Mouse (Mus musculus): Measurements from ENCODE around the gene Sidt2. TPM values are rescaled to one million over a fixed set of nuclear protein-coding genes. Genes with fewer than 3 reads are reported as not detected.

The Sidt2 gene
- total and polyA plus RNA-seq, 2 experiments from 2014 or later: 51.6 to 126 TPM

GRCm38 (mm10) chr9:45959661-45960060 lies 4.6 kb upstream of the Sidt2 start:
- Histone ChIP-seq H3K9ac (replicated peaks; ENCODE audit: low read length) (no peak overlapping the region), H3K9me3 (ENCODE audit: low read length) (no peaks in the 10 kb centered on the region), H3K36me3 (ENCODE audit: insufficient read depth, low read length) (peaks cover 20% of the 10 kb centered on the region; the same call in 1 of the 2 replicates), H3K27me3 (ENCODE audit: insufficient read depth, low read length) (no peaks in the 10 kb centered on the region), H3K27ac (no peak overlapping the region), H3K4me3 (ENCODE audit: low read length) (no peak overlapping the region), H3K4me2 (ENCODE audit: low read depth, low read length) (no peak overlapping the region), H3K4me1 (ENCODE audit: insufficient read depth, low read length) (no peaks in the 10 kb centered on the region)
- ATAC-seq (no peak), DNase-seq (ENCODE audit: low spot score) (no peak)
- 87% methylated on average over 7 of the region's 7 CpGs for WGBS
- TF ChIP-seq CTCF (IDR thresholded peaks at IDR 0.05; ENCODE audit: low read depth): no peak

GRCm38 (mm10) chr9:45958851-45959250 lies 3.8 kb upstream of the Sidt2 start:
- Histone ChIP-seq H3K4me3 (ENCODE audit: low read length) (no peak overlapping the region), H3K4me1 (ENCODE audit: insufficient read depth, low read length) (no peaks in the 10 kb centered on the region), H3K27ac (peak overlapping the region; percentile 45; the same call in 1 of the 2 replicates), H3K9ac (replicated peaks; ENCODE audit: low read length) (no peak overlapping the region), H3K9me3 (ENCODE audit: low read length) (no peaks in the 10 kb centered on the region), H3K27me3 (ENCODE audit: insufficient read depth, low read length) (no peaks in the 10 kb centered on the region), H3K36me3 (ENCODE audit: insufficient read depth, low read length) (peaks cover 14% of the 10 kb centered on the region; the same call in 1 of the 2 replicates), H3K4me2 (ENCODE audit: low read depth, low read length) (no peak overlapping the region)
- ATAC-seq (no peak), DNase-seq (ENCODE audit: low spot score) (peak; percentile 33)
- WGBS: 25% methylated on average over 4 of the region's 4 CpGs
- no peak for TF ChIP-seq CTCF (IDR thresholded peaks at IDR 0.05; ENCODE audit: low read depth)

DNA sequence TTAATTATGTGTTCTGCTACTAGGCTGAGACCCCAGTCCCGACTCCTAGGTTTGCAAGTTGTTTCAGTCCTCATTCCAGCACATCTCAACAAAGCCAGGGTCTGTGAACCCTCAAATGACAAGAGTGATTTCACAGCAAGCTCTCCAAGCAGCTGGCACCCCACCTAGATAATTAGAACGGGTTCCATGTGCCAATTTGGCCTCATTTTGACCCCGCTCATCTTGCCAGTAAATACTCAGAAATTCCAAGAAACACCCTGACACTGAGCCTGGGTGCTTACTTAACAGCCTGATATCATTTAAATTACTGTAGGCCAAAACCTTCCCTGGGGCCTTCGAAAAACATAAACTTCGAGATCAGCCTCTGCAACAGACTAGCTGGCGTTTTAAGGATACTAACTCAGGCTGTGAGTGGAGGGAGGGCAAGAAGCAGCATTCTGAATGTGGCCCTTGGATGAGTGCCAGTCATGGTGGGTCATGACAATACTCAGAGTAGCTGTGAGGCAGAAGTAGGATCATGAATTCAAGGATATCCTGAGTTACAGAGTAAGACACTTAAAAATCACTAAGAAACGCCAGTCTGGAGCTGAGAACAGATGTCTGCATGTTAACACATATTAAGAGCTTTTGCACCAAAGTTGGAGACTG lies 3.1 kb upstream of the Sidt2 start:
- DNase-seq (ENCODE audit: low spot score) (no peak), ATAC-seq (no peak)
- 53% methylated on average over 7 of the region's 7 CpGs for WGBS
- peaks cover 7% of the 10 kb centered on the region; the same call in 1 of the 2 replicates for H3K36me3 ChIP-seq (ENCODE audit: insufficient read depth, low read length)
- H3K4me2 ChIP-seq (ENCODE audit: low read depth, low read length): no peak overlapping the region
- no peaks in the 10 kb centered on the region for H3K27me3 ChIP-seq (ENCODE audit: insufficient read depth, low read length)
- no peaks in the 10 kb centered on the region for H3K9me3 ChIP-seq (ENCODE audit: low read length)
- no peak for TF ChIP-seq CTCF (IDR thresholded peaks at IDR 0.05; ENCODE audit: low read depth)
- H3K27ac ChIP-seq: peak overlapping the region; percentile 45; the same call in 1 of the 2 replicates
- no peak overlapping the region for H3K4me3 ChIP-seq (ENCODE audit: low read length)
- H3K9ac ChIP-seq (replicated peaks; ENCODE audit: low read length): no peak overlapping the region
- H3K4me1 ChIP-seq (ENCODE audit: insufficient read depth, low read length): peaks cover 6% of the 10 kb centered on the region; the same call in 1 of the 2 replicates

- H3K4me2 ChIP-seq (ENCODE audit: low read depth, low read length): peak overlapping the region; percentile 89
- peak overlapping the region; percentile 91 for H3K4me3 ChIP-seq (ENCODE audit: low read length)
- no peak for TF ChIP-seq CTCF (IDR thresholded peaks at IDR 0.05; ENCODE audit: low read depth)
- H3K27me3 ChIP-seq (ENCODE audit: insufficient read depth, low read length): no peaks in the 10 kb centered on the region
- H3K27ac ChIP-seq: peak overlapping the region; percentile 95
- peaks cover 8% of the 10 kb centered on the region; the same call in 1 of the 2 replicates for H3K4me1 ChIP-seq (ENCODE audit: insufficient read depth, low read length)
- peaks cover 17% of the 10 kb centered on the region; the same call in 1 of the 2 replicates for H3K36me3 ChIP-seq (ENCODE audit: insufficient read depth, low read length)
- H3K9me3 ChIP-seq (ENCODE audit: low read length): no peaks in the 10 kb centered on the region
- peak; percentile 60 for DNase-seq (ENCODE audit: low spot score)
- ATAC-seq: peak; percentile 76
- under 1% methylated on average over 54 of the region's 63 CpGs for WGBS
- peak overlapping the region; percentile 95 for H3K9ac ChIP-seq (replicated peaks; ENCODE audit: low read length)
Measured at GRCm38 (mm10) chr9:45954294-45955106, 558 bp downstream of the Sidt2 start.

- peak overlapping the region; percentile 91 for H3K4me3 ChIP-seq (ENCODE audit: low read length)
- peak overlapping the region; percentile 95 for H3K9ac ChIP-seq (replicated peaks; ENCODE audit: low read length)
- no peaks in the 10 kb centered on the region for H3K9me3 ChIP-seq (ENCODE audit: low read length)
- peaks cover 8% of the 10 kb centered on the region; the same call in 1 of the 2 replicates for H3K4me1 ChIP-seq (ENCODE audit: insufficient read depth, low read length)
- H3K27ac ChIP-seq: peak overlapping the region; percentile 95
- H3K4me2 ChIP-seq (ENCODE audit: low read depth, low read length): peak overlapping the region; percentile 89
- no peak for ATAC-seq
- 55% methylated on average over 13 of the region's 13 CpGs for WGBS
- no peaks in the 10 kb centered on the region for H3K27me3 ChIP-seq (ENCODE audit: insufficient read depth, low read length)
- no peak for TF ChIP-seq CTCF (IDR thresholded peaks at IDR 0.05; ENCODE audit: low read depth)
- peaks cover 25% of the 10 kb centered on the region; the same call in 1 of the 2 replicates for H3K36me3 ChIP-seq (ENCODE audit: insufficient read depth, low read length)
- DNase-seq (ENCODE audit: low spot score): no peak
Measured at GRCm38 (mm10) chr9:45953511-45954293, 1.4 kb downstream of the Sidt2 start.

DNA sequence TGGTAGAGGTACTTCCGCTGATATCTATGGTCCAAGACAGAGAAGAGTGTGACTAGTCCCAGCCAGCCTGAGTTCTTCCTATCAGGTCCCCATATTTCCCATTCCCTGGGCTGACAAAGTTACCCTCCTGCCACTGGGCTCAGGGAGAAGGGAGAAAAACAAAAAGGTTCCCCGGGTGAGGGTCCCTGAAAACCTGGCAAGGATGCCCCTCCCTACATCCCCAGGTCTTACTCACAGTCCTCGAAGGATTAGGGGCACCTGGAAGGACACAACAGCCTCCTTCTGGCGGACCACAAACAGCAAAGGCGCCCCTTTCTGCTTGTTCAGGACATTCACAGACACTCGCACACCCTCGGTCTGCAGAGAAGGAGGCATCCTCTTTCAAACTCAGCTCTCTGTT lies 2.2 kb downstream of the Sidt2 start:
- peaks cover 33% of the 10 kb centered on the region for H3K36me3 ChIP-seq (ENCODE audit: insufficient read depth, low read length)
- no peak for TF ChIP-seq CTCF (IDR thresholded peaks at IDR 0.05; ENCODE audit: low read depth)
- no peak overlapping the region for H3K27ac ChIP-seq
- peaks cover 8% of the 10 kb centered on the region; the same call in 1 of the 2 replicates for H3K4me1 ChIP-seq (ENCODE audit: insufficient read depth, low read length)
- H3K27me3 ChIP-seq (ENCODE audit: insufficient read depth, low read length): no peaks in the 10 kb centered on the region
- no peaks in the 10 kb centered on the region for H3K9me3 ChIP-seq (ENCODE audit: low read length)
- no peak overlapping the region for H3K4me3 ChIP-seq (ENCODE audit: low read length)
- 80% methylated on average over 7 of the region's 7 CpGs for WGBS
- peak overlapping the region; percentile 89; the same call in 1 of the 2 replicates for H3K4me2 ChIP-seq (ENCODE audit: low read depth, low read length)
- DNase-seq (ENCODE audit: low spot score): no peak
- no peak for ATAC-seq
- H3K9ac ChIP-seq (replicated peaks; ENCODE audit: low read length): no peak overlapping the region
